Mouse (Mus musculus) mouse trophoblast stem cell (cell line): ENCODE measurements around the gene Ykt6.

Experiments used
- in situ Hi-C, 2 experiments: fragments of 300-500 bp; cut with MseI, MboI; formaldehyde crosslinking; loops; 2 replicates in 1 of 2; 3 replicates in 1 of 2; pipeline ENCODE4 v1.15.1; 2025

The Ykt6 gene

DNA sequence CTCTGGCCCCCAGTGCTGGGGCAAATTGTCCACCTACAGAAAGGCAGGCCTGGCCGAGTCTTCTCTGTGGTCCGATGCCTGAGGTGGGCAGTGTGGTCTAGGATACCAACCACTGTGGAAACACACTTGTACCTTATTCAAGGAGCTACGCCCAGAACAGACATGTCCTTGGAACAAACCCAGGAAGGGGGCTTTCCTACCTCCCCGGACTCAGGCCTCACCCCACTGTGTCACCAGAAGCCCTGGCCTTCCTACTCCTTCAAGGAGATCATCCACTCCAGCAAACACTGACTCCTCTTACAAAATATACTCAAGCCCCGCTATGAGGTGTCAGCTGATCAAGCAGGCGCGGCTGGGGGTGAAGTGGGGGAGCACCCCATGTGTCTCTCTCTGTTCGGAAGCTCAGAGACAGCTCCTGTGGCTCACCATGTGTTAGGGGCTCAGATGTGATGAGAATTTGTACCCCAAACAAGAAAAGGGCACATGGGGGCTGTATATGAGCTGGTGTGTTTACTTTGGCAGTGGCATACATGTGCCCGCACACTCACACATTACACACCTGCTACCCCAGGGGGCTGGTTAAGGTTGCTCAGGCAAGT, 61.4 kb downstream of the Ykt6 start:
- in situ Hi-C loops: no loop called here
